Mouse (Mus musculus): ENCODE data around the gene Lfng.
A peak's percentile ranks its signal among the peaks of the same experiment; 100 is the strongest.

Lfng gene

DNA sequence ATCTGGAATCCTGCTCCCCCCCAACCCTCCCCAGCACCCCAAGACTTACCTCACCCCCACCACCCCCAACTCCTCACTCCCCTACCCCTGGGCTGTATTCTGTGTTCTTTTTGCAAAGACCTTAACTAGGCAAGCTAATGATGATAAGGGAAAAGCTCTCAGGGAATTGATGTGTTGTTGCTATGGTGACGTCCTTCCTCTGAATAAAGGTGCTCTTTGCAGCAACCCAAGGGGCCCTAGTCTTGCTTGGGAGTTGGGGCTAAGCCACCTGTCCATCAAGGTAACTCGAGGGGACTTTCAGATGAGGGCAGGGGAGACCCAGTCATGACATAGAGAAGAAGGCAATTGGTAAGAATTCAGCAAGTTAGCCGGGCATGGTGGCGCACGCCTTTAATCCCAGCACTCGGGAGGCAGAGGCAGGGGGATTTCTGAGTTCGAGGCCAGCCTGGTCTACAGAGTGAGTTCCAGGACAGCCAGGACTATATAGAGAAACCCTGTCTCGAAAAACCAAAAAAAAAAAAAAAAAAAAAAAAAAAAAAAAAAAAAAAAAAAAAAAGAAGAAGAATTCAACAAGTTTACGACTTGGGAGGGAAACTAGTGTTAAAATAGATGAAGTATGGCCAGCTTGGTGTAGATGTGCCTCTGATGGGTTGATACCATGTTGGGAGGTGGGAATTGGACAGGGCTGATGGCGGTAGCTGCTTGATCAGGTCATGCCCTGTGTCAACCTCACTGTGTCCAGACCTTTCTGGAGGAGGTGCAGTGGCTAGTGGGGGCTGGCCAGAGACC, 8.4 kb downstream of the Lfng start:
- DNase-seq (ENCODE audit: low read depth, low spot score): no peak

DNA sequence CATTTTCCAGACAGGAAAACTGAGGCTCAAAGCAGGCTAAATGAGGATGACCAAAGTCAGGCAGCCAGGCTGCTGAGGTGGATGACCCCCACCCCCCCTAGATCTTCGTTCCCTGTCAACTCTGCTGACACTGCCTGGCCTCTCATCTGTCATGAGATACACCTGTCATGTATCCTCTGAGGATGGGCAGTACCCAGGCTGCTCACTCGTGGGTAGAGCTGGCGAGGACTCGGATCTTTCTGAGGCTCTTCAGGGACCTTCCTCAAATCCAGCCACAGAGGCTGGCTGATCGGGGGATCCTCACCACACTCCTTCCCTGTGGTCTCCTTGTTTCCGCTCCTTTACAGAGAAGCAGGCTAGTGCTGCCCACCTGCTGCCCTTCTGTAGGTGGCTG, 9.0 kb downstream of the Lfng start:
- DNase-seq (ENCODE audit: low read depth, low spot score): no peak

DNA sequence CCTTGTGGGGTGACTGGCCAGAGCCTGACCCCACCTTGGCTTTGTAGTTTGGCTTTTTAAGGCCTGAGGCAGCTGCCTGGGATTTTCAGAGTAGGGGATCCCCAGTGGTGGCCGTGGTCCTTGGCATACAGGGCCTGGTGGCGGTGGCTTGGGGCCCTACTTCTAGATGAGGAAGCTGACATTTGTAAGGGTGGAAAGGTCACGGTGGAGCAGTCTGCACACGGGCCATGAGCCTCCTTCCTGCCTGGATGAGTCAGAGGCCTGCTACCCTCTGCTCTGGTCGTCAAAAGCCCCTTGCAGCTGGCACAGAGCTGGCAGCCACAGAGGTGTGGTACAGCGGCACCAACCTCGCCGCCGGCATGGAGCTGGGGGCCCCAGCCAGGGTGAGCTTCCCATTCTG, 9.6 kb downstream of the Lfng start:
- DNase-seq (ENCODE audit: low read depth, low spot score): no peak

DNA sequence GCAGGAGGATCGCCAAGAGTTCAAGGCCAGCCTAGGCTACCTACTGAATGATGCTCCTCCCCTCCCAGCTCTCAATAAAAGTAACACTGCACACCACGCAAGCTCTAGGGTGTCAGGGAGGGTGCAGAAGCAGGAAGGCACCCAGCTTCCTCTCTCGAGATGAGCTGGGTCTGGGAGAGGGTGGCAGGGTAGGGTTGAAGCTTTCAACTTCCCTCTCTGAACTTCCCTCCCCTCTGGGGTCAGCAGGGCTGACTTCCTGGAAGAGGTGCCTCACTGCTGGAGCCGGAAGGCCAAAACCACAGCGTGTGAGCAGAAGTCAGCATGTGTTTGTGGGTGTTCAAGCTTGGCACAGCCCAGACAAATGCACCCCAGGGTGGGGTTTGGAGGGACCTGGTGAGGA, 10.6 kb downstream of the Lfng start:
- DNase-seq (ENCODE audit: low read depth, low spot score): peak; percentile 59

DNA sequence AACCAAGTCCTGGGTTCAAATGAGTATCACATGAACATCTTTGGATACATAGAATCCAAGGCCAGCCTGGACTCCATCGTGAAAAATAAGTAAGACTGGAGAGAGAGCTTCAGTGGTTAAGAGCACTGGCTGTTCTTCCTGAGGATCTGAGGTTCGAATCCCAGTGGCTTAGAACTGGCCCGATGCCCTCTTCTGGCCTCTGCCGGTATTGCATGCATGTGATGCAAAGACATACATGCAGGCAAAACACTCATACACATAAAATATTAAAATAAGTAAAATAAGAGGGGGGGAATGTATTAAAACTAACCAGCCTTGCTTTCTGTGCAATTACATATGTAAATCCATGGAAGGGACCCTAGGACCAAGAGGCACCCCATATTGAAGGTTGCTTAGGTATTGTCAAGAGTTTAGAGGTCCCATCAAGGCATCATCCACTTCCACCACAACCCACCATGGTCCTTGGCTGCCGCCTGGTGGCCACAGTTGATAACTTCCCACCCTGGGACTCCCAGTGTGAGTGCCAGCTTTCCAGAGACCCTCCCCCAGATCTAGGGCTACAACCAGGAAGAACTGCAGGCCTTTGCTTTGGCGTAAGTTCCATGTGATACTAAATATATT, 12.1 kb downstream of the Lfng start:
- peak; percentile 65 for DNase-seq (ENCODE audit: low read depth, low spot score)

DNA sequence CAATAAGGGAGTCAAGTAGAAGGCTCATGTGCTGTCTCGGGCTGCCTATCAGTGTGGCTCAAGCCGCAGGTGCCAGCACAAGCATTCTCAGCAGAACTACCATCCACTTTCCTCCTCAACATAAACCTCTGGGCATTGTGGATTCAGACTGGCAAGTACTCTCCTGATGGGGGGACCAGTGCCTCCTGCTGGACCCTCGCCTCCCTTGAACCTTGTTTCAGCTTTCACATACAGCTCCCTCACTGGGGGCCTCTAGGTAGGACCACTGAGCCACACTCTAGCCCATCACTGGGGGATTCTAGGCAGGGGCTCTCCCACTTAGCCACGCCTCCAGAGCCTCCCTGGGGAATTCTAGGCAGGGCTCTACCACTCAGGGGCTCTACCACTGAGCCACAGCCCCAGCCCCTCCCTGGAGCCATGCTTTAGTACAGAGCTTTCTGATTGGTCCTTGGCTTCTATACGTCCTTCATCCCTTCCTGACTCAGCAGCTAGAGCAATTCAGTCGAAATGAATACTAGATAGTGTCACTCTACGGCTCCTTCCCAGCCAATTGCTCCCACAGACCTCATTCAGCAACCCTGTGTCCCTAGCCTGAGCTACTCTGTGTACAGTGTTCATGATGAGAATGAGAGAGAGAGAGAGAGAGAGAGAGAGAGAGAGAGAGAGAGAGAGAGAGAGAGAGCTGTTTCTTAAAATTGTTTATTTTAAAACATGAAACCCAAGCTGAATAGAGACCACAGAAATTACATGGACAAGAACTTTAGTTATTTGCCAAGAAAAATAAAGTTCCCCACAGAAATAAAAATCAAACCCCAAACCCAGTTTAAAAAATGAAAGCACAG, 13.0 kb downstream of the Lfng start:
- peak; percentile 56 for DNase-seq (ENCODE audit: low read depth, low spot score)

DNA sequence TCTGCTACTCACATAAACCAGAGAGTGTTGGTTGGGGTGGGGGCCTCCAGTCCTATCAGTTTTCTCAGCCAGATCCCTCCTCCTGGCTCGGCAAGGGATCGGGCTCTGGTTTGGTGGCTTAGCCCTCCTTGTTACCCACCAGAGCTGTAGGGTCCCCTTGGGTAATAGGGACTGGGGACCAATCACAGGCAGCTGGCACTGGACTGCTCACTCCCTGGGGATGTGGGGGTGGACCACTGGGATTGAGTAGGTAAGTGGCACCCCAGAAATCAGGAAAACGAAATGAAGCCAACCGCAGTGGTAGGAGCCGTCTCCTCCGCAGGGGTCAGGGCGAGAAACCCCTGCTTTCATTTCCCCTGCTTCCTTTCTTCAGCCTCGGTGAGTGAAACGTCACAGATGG, 14.0 kb downstream of the Lfng start:
- DNase-seq (ENCODE audit: low read depth, low spot score): no peak

DNA sequence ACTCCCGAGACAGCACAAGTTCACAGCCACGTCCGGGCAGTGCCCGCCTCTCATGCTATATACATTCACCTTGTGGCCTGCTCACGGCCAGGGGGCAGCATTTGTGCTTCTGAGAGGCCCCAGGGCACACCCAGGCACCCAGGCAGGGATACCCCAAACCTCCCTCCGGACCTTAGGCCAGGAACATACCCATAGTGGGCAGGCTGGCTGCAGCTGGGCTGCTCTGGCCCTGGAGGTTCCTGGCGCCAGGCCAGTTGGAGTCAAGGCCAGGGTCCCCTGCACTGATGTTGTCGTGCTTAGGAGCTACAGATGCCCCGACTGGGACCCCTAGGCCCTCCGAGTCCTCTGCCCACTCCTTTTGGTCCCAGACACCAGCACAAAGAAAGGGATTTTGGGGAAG, 14.4 kb downstream of the Lfng start:
- DNase-seq (ENCODE audit: low read depth, low spot score): no peak

DNA sequence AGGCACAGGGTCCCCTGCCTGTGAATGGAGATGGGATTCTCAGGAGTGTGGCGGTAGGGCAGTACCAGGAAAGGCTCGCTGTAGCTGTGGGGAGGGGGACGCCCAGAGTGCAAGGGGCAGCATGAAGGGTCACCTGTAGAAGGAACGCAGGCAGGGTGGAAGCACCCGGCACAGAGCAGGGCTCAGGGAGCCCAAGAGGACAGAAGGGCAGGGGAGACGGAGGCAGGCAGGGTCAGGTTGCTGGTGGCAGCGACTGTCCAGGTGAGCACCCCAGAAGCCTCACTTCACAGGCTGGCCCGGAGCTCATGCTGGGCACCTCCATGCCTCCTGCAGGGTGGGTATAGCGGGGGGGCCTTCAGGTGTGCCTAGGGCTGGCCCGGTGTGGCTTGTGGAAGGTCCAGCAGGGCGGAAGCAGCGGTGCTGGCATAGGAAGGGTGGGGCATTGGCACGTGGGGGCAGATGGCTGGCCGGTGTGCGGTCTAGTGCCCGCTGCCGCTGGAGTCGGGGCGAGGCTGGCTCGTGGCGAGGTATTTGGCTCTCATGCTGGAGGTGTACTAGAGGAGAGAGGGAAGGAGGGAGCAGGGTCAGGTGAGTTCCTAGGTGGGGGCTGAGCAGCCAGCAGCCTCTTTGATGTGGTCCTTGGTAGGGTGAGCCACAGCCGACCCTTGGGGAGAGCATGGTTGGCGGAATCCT, 16.0 kb downstream of the Lfng start:
- no peak for DNase-seq (ENCODE audit: low read depth, low spot score)

DNA sequence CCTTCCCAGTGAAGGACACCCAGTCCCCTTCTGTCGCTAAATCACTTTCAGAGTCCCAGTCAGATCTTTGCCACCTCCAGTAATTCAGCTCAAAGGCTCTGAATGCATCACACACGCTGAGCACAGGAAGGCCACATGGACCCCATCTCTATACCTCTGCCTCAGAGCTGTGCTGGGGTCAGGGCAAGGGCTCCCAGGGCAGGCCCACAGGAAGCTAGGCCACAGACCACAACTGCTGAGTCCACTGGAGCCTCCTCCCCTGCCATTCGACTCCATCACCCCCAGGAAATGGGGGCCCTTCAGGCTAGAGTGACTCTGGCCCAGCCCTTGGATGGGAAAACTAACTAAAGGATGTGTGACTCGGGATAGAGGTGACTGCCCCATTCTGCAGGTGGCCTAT, 16.7 kb downstream of the Lfng start:
- DNase-seq (ENCODE audit: low read depth, low spot score): no peak

DNA sequence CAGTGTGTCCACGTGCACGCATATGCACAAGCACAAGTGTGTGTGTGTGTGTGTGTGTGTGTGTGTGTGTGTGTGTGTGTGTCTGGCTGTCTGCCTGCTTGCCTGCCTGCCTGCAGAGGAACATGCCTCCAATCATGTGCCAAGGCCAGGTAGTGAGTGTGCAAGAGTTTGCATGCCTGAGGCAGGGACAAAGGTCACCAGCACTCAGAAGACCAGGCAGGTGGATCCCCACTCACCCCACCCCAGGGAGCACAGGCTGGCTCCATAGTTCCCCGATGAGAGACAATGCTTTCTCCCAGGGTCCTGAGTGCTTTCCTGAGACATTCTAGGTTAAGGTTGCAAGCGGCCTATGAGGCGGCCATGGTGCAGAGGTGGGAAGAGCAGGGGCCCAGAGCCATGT, 17.1 kb downstream of the Lfng start:
- no peak for DNase-seq (ENCODE audit: low read depth, low spot score)

DNA sequence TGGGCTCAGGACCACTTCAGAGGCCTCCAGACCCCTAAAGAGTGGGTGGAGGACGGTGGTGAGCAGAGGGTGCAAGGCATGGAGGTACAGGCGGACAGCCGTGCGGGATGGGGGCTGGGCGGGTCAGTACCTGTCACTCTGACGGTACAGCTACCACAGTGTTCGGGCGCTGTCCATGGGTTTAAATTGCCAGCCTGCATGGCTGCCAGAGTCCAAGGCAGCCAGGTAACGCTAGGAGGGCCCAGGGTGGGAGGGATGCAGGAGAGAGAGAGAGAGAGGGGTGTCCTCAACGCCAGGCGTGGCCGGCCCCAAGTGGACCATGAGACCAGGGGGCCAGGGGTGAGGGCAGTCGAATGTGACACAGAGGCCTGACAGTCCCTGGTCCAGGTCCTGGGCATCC, 17.8 kb downstream of the Lfng start:
- DNase-seq (ENCODE audit: low read depth, low spot score): no peak

DNA sequence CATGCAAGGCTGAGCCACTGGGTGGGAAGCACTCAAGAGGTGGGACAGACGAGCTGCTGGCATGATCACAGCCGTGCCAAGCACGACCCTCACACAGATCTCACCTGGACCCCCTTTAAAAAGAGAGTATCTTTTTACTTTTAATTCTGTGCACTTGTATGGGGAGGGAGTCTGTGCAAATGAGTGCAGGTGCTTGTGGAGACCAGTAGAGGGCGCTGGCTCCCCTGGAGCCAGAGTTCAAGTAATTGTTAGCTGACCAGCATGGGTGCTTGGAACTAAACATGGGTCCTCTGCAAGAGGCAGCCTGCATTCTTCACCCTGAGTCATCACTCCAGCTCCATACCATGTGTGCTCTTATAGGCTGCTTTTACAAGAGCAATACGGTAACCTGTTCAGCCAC, 20.5 kb downstream of the Lfng start:
- DNase-seq (ENCODE audit: low read depth, low spot score): no peak

DNA sequence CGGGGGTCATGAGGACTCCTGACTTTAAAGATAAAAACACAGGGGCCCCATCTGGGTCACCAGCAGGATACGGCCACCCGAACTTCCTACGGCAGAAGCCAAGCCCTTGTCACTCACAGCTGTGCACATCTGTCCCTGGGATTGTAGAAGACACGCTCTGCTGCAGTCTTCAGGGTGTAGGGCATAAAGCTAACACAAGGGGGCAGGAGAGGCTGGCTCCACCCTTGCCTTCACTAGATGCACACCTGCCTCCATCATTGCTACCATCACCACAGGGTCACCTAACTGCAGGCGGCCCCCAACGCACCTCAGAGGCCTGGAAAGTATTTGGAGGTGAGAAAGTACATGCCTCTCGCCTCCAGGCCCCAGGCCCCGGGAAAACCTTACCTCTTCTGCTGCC, 21.9 kb downstream of the Lfng start:
- DNase-seq (ENCODE audit: low read depth, low spot score): no peak

DNA sequence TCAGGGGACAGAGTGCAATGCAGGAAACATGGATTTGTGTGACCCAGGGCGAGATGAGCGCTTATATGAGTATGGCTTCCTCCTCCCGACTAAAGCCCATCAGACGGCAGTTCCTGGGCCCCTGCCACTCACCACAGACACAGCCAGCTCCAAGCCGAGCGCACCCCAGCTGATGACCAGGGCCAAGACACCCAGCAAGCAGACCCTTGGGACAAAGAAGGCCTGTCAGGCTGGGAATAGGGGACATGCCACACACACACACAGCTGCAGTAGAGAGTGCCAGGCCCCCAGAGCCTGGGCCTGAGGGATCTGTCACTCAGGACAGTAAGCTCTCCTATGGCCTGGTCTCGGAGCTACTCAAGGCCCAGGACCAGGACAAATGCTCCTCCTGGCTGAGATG, 26.3 kb downstream of the Lfng start:
- peak; percentile 67 for DNase-seq (ENCODE audit: low read depth, low spot score)

DNA sequence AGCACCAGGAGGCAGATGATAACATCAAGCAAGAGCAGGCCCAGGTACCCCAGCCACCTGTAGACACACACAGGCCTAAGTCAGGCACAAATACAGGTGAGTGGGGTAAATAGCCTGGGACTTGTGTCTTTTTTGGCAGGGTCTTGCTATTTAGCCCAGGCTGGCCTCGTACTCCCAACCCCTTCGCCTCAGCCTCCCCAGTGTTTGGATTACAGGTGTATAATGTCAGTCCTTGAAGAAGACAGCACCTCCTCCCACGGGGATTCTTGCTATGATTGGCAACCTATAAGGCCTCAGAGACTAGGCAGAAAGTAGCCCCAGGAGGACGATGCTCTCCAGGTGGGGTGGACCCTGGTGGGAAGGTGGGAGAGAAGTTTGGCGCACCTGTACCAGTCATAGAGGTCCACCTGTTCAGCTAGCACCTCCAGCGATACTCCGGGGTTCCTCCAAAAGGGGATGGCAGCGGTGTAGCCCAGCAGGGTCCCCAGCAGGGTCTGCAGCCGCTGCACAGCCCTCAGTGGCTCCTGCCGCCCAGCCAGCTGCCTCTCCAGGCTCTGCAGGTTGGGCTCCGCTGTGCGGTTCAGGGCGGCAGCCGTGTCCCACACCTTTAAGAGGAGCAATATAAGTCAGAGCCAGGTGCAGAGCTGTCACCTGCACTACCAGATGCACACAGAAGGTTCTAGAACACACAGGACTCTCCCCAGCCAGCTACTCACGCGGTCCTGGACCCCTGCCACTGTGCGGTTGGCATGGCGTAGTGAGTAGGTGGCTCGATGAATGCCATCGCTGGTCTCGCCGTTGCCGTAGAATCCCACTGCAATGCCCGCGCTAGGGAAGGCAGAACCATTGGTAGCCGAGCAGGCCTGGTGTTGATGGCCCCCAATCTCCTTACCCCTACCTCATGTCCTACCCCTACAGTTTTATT, 27.9 kb downstream of the Lfng start:
- DNase-seq (ENCODE audit: low read depth, low spot score): peak; percentile 53

DNA sequence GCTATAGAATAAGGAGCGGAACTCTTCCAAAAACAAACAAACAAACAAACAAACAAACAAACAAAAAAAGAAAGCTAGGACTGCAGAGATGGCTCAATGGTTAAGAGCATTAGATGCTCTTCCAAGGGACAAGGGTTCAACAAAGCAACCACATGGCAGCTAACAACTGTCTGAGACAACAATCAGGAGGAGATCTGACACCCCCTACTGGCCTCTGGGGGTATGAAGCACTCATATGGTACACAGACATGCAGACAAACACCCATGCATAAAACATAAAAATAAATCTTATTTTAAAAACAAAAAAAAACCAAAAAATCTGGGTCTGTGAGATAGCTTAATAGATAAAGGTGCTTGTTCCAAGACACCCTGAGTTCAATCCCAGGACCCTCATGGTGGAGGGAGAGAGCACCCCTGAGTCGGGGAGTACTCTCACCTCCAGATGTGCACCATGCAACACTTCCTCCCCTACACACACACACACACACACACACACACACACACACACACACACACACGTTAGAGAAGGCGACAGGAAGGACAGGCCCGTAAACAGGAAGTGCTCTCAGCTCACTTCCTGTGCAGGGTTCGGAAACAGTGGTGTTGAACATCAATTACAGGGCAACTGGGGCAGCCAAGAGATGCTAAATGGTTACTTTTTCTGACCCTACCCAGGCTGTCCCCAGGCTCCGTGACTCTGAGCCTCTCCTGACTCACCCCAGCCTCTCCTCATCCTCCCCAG, 29.4 kb downstream of the Lfng start:
- DNase-seq (ENCODE audit: low read depth, low spot score): no peak

DNA sequence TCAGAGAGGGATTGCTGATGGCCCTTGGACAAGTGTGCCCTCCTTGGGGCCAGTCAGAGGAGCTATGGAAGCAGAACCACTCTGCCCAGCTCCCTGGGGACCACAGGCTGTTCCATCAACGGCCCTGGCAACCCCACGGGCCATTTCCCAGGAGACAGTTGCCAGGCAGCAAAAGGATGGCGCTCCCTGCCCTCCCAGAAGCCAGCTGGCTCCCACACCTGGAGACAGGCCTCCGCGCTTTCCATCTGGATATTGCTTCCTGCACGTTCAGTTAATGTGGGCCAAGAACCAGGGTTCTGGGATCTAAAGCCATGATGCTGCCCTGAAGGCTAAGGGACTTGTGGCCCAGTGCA, 29.9 kb downstream of the Lfng start:
- peak; percentile 33 for DNase-seq (ENCODE audit: low read depth, low spot score)

DNA sequence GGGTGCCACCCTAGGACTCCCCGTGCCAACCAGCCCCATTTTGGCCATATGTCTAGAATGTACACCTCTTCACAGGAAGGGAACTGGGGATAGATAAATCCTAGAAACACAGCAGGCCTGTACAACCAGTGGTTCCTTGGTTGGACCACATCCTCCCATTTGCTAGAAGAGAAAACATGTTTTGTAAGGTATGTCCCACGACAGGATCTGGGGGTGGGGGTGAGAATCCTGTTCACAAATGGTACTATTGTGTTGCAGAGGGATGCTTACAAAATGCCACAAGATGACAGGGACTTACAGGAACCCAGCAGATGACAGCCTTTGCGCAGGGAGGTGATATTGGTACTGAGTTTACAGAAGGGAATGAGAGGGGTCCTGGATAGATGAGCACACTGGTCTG, 30.9 kb downstream of the Lfng start:
- DNase-seq (ENCODE audit: low read depth, low spot score): no peak

DNA sequence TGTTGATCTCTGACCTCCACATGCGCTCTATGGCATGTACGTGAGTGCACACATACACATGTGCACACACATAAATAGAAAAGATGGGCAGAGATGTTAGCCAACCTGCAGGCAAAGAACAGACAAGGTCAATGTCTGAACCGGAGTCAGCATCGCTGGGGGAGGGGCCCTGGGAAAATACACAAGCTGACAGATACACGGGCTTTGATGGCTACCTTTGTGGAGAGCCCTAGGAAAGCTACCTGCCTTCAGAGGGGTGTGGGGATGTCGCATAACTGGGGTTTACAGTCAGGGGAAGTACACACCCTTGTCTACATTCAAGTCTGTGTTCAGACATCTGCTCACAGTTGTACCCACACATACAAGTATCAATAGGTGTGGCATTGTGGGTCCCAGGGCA, 31.4 kb downstream of the Lfng start:
- no peak for DNase-seq (ENCODE audit: low read depth, low spot score)
